Mouse (Mus musculus) liver, embryonic 16.5 days (tissue): ENCODE measurements around the gene Aldh3b3. TPM values are rescaled to one million over a fixed set of nuclear protein-coding genes. Genes with fewer than 3 reads are reported as not detected.

Experiments used
- ATAC-seq: fragments of 200-750 bp; cut with Nextera tagmentation; 2 replicates; pipeline ENCODE4 v1.8.0; 2017; ENCODE audit warnings: low read depth, mild to moderate bottlenecking, moderate number of reproducible peaks, moderate library complexity
- H3K27ac ChIP-seq: fragments of 300-500 bp; sonication (generic); 2 replicates; pipeline ENCODE4 v1.5.1; 2014; ENCODE audit warnings: mild to moderate bottlenecking, low read length
- H3K27me3 ChIP-seq: fragments of 300-500 bp; sonication (generic); 2 replicates; pipeline ENCODE4 v1.6.1; 2014; ENCODE audit warnings: low read depth, low read length, mixed read lengths; ENCODE audit not compliant: control insufficient read depth, insufficient read depth
- H3K36me3 ChIP-seq: fragments of 300-500 bp; sonication (generic); 2 replicates; pipeline ENCODE4 v1.6.1; 2014; ENCODE audit warnings: mild to moderate bottlenecking; ENCODE audit not compliant: control insufficient read depth, insufficient read depth
- H3K4me1 ChIP-seq: fragments of 300-500 bp; sonication (generic); 2 replicates; pipeline ENCODE4 v1.6.1; 2014; ENCODE audit warnings: low read depth, low read length, mixed read lengths; ENCODE audit not compliant: control insufficient read depth
- H3K4me2 ChIP-seq: fragments of 300-500 bp; sonication (generic); 2 replicates; pipeline ENCODE4 v1.6.1; 2014; ENCODE audit warnings: low read depth, low read length, mixed read lengths
- H3K4me3 ChIP-seq: fragments of 300-500 bp; sonication (generic); 2 replicates; pipeline ENCODE4 v1.5.1; 2014; ENCODE audit warnings: low read depth, mild to moderate bottlenecking, low read length
- H3K9ac ChIP-seq: fragments of 300-500 bp; sonication (generic); 2 replicates; pipeline ENCODE4 v1.6.1; 2014; ENCODE audit warnings: low read depth, low read length
- H3K9me3 ChIP-seq: fragments of 300-500 bp; sonication (generic); replicated peaks from 2 replicates; pipeline ENCODE4 v1.6.1; 2016; ENCODE audit warnings: low read length; ENCODE audit not compliant: control insufficient read depth
- WGBS: fragments of 180-500 bp; shearing (Covaris S2); extraction: QIAGEN DNeasy Blood & Tissue Kit; methylation state at CpG from one replicate; pipeline ENCODE4 v1.1.7; 2014; ENCODE audit not compliant: insufficient replicate concordance; 5-methylcytosine and 5-hydroxymethylcytosine counted together
- polyA plus RNA-seq: library from polyadenylated mRNA; unstranded; fragments of >200 nt; fragmentation: Nextera tagmentation; extraction: Ambion mirVana; gene quantifications from 2 replicates; pipeline ENCODE4 v1.2.1, GENCODE M21; 2015

The Aldh3b3 gene
- polyA plus RNA-seq, 1 experiment from 2014 or later, result 0.12 TPM

DNA sequence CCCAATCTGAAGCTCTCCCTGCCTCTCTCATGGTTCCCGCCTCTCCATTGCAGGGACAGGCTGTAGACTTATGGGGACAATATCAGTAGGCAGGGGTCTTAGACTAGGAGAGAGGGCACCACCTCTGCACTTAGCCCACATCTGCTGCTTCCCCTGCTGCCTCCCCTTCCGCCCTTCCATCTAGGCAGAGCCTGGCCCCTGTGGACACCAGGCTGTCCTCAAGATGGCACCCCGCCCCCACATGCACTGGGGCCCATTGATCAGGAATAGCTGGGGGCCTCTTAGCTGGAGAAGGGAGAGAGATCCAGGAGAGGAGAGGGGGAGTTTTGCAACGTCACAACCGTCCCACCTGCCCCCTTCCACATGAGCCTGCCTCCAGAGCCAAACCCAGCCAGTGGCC, 34.0 kb downstream of the Aldh3b3 start, which contains the start of gene Tbx10:
Gene Tbx10 (plus strand): TSS at position 337 of the 400 bp plus-strand sequence.
- Histone ChIP-seq H3K9me3 (no peaks in the 10 kb centered on the region), H3K36me3 (no peaks in the 10 kb centered on the region)
- WGBS, result 34% methylated on average over 5 of the region's 5 CpGs

GRCm38 (mm10) chr19:3994932-3995331, 36.5 kb downstream of the Aldh3b3 start:
- no peaks in the 10 kb centered on the region for H3K36me3 ChIP-seq
- no peak for ATAC-seq
- H3K9me3 ChIP-seq, result no peaks in the 10 kb centered on the region
- 62% methylated on average over 6 of the region's 6 CpGs for WGBS
- no peak overlapping the region for H3K4me2 ChIP-seq
- no peak overlapping the region for H3K9ac ChIP-seq
- no peak overlapping the region for H3K27ac ChIP-seq
- H3K27me3 ChIP-seq, result no peaks in the 10 kb centered on the region
- H3K4me3 ChIP-seq, result no peak overlapping the region
- H3K4me1 ChIP-seq, result peaks cover 7% of the 10 kb centered on the region

More for the DNA sequence above, 34.0 kb downstream of the Aldh3b3 start, which contains the start of gene Tbx10:
- H3K4me1 ChIP-seq, result no peaks in the 10 kb centered on the region
- no peak within 1 kb of the TSS for H3K4me2 ChIP-seq
- H3K4me3 ChIP-seq, result no peak within 1 kb of the TSS
- no peaks in the 10 kb centered on the region for H3K27me3 ChIP-seq
- H3K9ac ChIP-seq, result no peak within 1 kb of the TSS
- no peak for ATAC-seq
- H3K27ac ChIP-seq, result no peak within 1 kb of the TSS

GRCm38 (mm10) chr19:3995505-3995904, 37.1 kb downstream of the Aldh3b3 start:
- Histone ChIP-seq H3K27ac (no peak overlapping the region), H3K4me1 (peaks cover 7% of the 10 kb centered on the region), H3K27me3 (no peaks in the 10 kb centered on the region), H3K36me3 (no peaks in the 10 kb centered on the region), H3K4me2 (no peak overlapping the region), H3K9me3 (no peaks in the 10 kb centered on the region), H3K9ac (no peak overlapping the region), H3K4me3 (no peak overlapping the region)
- whole genome bisulfite sequencing, result 76% methylated on average over 3 of the region's 3 CpGs
- ATAC-seq, result no peak

GRCm38 (mm10) chr19:3996106-3996505, 37.7 kb downstream of the Aldh3b3 start:
- Histone ChIP-seq H3K9me3 (no peaks in the 10 kb centered on the region), H3K9ac (no peak overlapping the region), H3K27ac (no peak overlapping the region), H3K36me3 (no peaks in the 10 kb centered on the region), H3K4me2 (no peak overlapping the region), H3K27me3 (no peaks in the 10 kb centered on the region), H3K4me3 (no peak overlapping the region), H3K4me1 (peaks cover 12% of the 10 kb centered on the region)
- WGBS, result 52% methylated on average over 7 of the region's 7 CpGs
- ATAC-seq, result no peak

DNA sequence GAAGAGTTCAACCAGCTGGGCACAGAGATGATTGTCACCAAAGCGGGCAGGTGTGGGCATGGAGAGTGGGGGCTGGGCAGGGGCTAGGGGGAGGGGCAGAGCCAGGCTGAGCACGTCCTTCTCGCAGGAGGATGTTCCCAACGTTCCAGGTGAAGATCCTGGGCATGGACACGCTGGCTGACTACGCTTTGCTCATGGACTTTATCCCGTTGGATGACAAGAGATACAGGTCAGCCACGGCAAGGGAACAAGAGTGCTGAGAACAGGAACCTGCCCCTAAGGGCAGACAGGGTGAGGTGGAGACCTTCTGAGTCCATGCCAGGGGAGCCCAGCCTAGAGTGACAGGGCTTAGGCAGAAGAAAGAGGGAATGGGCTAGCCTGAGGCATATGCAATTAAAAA, 38.3 kb downstream of the Aldh3b3 start:
- WGBS, result 65% methylated on average over 8 of the region's 8 CpGs
- Histone ChIP-seq H3K4me3 (no peak overlapping the region), H3K4me1 (peaks cover 17% of the 10 kb centered on the region), H3K4me2 (no peak overlapping the region), H3K27ac (no peak overlapping the region), H3K9ac (no peak overlapping the region), H3K36me3 (no peaks in the 10 kb centered on the region), H3K27me3 (no peaks in the 10 kb centered on the region), H3K9me3 (no peaks in the 10 kb centered on the region)
- no peak for ATAC-seq

GRCm38 (mm10) chr19:3997231-3997630, 38.8 kb downstream of the Aldh3b3 start:
- ATAC-seq, result no peak
- no peaks in the 10 kb centered on the region for H3K36me3 ChIP-seq
- H3K4me3 ChIP-seq, result no peak overlapping the region
- no peaks in the 10 kb centered on the region for H3K9me3 ChIP-seq
- H3K9ac ChIP-seq, result no peak overlapping the region
- no peaks in the 10 kb centered on the region for H3K27me3 ChIP-seq
- no peak overlapping the region for H3K27ac ChIP-seq
- H3K4me2 ChIP-seq, result no peak overlapping the region
- 56% methylated on average over 8 of the region's 8 CpGs for WGBS
- peaks cover 17% of the 10 kb centered on the region for H3K4me1 ChIP-seq

DNA sequence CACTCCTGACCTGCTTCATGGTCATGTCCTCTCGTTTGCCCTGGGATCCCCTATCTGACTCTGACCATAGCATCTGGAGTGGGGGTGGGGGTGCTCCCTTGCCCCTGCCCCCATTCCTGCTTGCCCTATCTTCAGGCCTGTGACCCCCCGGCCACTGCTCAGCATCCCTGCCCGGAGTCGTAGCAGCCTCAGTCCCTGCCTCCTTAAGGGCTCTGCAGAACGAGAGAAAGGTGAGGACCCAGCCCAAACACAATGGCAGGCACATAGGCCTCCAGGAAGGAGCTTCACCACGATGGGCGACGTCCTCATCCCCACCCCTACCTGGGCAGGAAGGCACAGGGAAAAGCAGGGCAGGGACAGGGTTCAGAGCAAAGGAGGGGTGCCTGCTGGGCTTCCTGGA, 39.9 kb downstream of the Aldh3b3 start:
- Histone ChIP-seq H3K9ac (no peak overlapping the region), H3K36me3 (no peaks in the 10 kb centered on the region), H3K4me2 (no peak overlapping the region), H3K4me3 (no peak overlapping the region), H3K27ac (no peak overlapping the region), H3K27me3 (no peaks in the 10 kb centered on the region), H3K4me1 (peaks cover 17% of the 10 kb centered on the region), H3K9me3 (no peaks in the 10 kb centered on the region)
- 71% methylated on average over 8 of the region's 8 CpGs for whole genome bisulfite sequencing
- no peak for ATAC-seq

GRCm38 (mm10) chr19:3999121-3999730, 40.8 kb downstream of the Aldh3b3 start:
- Histone ChIP-seq H3K4me1 (peaks cover 17% of the 10 kb centered on the region), H3K4me2 (peak overlapping the region; percentile 98), H3K27ac (0 out of 2 replicates have a peak overlapping the region, but pooled peaks have one; percentile 21), H3K27me3 (no peaks in the 10 kb centered on the region), H3K36me3 (no peaks in the 10 kb centered on the region), H3K9me3 (no peaks in the 10 kb centered on the region), H3K4me3 (no peak overlapping the region), H3K9ac (no peak overlapping the region)
- 62% methylated on average over 9 of the region's 9 CpGs for WGBS
- ATAC-seq, result no peak

DNA sequence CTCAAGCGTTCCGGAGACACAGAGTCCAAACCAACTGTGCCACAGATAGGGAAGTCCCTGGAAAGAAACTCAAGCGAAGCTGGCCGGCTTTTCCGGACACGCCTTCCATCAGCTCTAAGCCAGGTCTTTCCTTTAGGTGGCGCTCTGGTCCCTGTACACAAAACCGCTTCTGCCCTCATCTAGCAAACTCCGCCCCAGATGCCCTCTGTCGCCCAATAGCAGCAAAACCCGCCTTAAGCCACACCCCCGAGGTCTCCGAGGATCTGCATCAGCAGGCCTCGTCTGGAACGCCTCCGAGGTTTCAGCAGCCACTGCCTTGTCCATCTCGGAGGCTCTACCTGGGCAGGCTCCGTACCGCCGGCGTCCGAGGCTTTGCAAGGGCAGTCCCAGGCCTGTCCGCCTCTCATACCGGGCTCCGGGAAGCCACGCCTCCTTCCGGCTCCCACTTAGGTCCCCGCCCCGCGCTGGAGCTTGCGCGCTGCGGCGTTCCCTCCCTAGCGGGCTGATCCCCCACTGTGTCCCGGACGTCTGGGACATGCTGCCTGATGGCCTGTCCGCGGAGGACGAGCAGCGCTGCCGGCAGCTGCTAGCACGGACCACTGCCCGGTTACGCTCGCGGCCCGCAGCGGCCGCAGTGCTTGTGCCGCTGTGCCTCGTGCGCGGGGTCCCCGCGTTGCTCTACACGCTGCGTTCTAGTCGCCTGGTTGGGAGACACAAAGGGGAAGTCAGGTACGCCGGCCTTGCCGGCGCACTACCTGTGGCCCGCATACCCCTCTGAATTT, 41.9 kb downstream of the Aldh3b3 start, which contains the start of the genes Nudt8 and Gm49405:
Gene Nudt8 (plus strand): TSS at position 462 of the 782 bp plus-strand sequence.
Gene Gm49405 (plus strand): TSS at position 508 of the 782 bp plus-strand sequence.
- H3K9me3 ChIP-seq, result no peaks in the 10 kb centered on the region

More for the DNA sequence above, 41.9 kb downstream of the Aldh3b3 start, which contains the start of the genes Nudt8 and Gm49405:
- peak; percentile 88 for ATAC-seq
- WGBS, result under 1% methylated on average over 64 of the region's 64 CpGs
- Histone ChIP-seq H3K27ac (peak within 1 kb of the TSS; percentile 98), H3K4me1 (peaks cover 17% of the 10 kb centered on the region), H3K27me3 (no peaks in the 10 kb centered on the region), H3K36me3 (no peaks in the 10 kb centered on the region), H3K9ac (peak within 1 kb of the TSS; percentile 89), H3K4me2 (peak within 1 kb of the TSS; percentile 98), H3K4me3 (peak within 1 kb of the TSS; percentile 88)
